Mouse (Mus musculus) liver, adult 2 months (tissue): Measurements from ENCODE around the gene Ldb3.

Experiments
- CTCF ChIP-seq: fragments of 200-500 bp; IDR thresholded peaks from 2 replicates; pipeline ENCODE4 v1.5.1; 2011; ENCODE audit warnings: low read depth, low read length, control low read depth
- POLR2A ChIP-seq: fragments of 200-500 bp; IDR thresholded peaks from 2 replicates; pipeline ENCODE4 v1.6.1; 2011; ENCODE audit warnings: low read length, control low read depth; ENCODE audit not compliant: insufficient read depth; ENCODE audit errors: extremely low read depth

DNA sequence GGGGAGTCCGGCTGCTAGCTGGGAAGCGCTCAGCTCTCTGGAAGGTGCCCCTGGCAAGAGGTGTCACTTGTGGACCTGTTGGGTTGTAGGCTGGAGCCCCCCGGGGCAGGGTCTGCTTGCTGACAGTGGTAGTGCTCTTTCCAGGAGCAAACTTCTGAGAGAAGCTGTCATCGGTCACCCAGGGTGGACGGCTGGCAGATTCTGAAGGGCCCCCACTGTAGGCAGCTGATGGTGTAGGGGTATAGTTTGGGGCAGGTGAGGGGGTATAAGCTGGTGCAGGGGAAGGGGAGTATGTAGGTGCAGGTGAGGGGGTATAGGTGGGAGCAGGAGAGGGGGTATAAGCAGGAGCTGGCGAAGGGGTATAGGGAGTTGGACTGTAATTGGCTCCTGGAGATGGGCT, 44.5 kb downstream of the Ldb3 start:
- TF ChIP-seq CTCF, result no peak
- no peak for TF ChIP-seq POLR2A
